Mouse (Mus musculus): ENCODE results near the gene Gm10300.

DNA sequence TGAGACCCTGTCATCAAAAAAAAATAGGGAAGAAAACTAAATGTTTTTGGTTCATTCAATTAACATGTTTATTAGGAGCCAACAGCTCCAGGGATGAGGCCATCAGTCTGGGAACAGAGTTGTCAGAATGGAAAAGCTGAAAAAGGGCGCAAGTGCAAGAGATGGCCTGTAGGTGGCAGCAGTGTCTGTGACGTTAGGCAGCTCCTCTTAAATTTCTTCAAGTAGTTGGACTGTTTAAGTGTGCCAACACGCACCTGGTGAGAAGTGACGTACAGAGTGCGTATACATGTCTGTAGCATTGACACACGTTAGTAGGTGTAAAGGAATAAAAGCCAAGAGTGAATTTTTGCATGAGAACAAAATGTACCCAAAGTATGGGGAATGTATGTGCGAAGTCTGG is 14.4 kb downstream of the Gm10300 start:
- TF ChIP-seq CTCF (IDR thresholded peaks at IDR 0.05; ENCODE audit: low read depth) (peak; percentile 95), EP300 (IDR thresholded peaks at IDR 0.05; ENCODE audit: low read depth) (no peak)
